Comparison of ENCODE assay signal across 8 mouse cellular contexts in genomic region chr5:77464851-77465548, GRCm38 (mm10). TPM values are rescaled to one million over a fixed set of nuclear protein-coding genes. Genes with fewer than 3 reads are reported as not detected.
DNase-seq lines count a peak whose midpoint lies in the region; ATAC-seq and TF ChIP-seq lines count a peak whose summit lies in the region.

No protein-coding gene starts in this region.

- DNase-seq in forebrain, embryonic 11.5 days (ENCODE audit: low spot score), result peak; percentile 69
- peak; percentile 32 for DNase-seq in adrenal gland, adult 8-10 months
- peak; percentile 72 for DNase-seq in embryo, embryonic 10.5 days (ENCODE audit: low spot score)
- peak; percentile 35 to 65 for DNase-seq in left cerebral cortex, adult 2 months (ENCODE audit: extremely low spot score in 1 of 2, low spot score in 2 of 2)
- peak; percentile 60 for DNase-seq in mesoderm, embryonic 11.5 days (ENCODE audit: low read depth, low spot score)
- peak; percentile 91 for DNase-seq in testis, postnatal 10 days (ENCODE audit: low spot score)

- no peaks in the 10 kb centered on the region for H3K9me3 ChIP-seq in forebrain, embryonic 11.5 days (ENCODE audit: control insufficient read depth, low read length)
- no peaks in the 10 kb centered on the region for H3K9me3 ChIP-seq in forebrain, embryonic 12.5 days
- H3K9me3 ChIP-seq in heart, embryonic 12.5 days (replicated peaks), result no peaks in the 10 kb centered on the region

- H3K36me3 ChIP-seq in forebrain, embryonic 11.5 days (ENCODE audit: control insufficient read depth, insufficient read depth, low read length), result no peaks in the 10 kb centered on the region
- no peaks in the 10 kb centered on the region for H3K36me3 ChIP-seq in forebrain, embryonic 12.5 days (replicated peaks)
- no peaks in the 10 kb centered on the region for H3K36me3 ChIP-seq in heart, embryonic 12.5 days

- intact Hi-C loops in left cerebral cortex, adult 2 months (cut with DNase I), result no loop called here

- 62% methylated on average over 19 of the region's 19 CpGs for WGBS in forebrain, embryonic 11.5 days
- WGBS in forebrain, embryonic 12.5 days, result 61% methylated on average over 19 of the region's 19 CpGs
- 49% methylated on average over 19 of the region's 19 CpGs for WGBS in heart, embryonic 12.5 days

- TF ChIP-seq CTCF in left cerebral cortex, adult 2 months (IDR thresholded peaks at IDR 0.05), result peak; percentile 77

- H3K27me3 ChIP-seq in forebrain, embryonic 11.5 days (ENCODE audit: control insufficient read depth, insufficient read depth, low read length), result no peaks in the 10 kb centered on the region
- H3K27me3 ChIP-seq in forebrain, embryonic 12.5 days, result 0 out of 2 replicates have a peak, but pooled peaks cover 4% of the 10 kb centered on the region
- H3K27me3 ChIP-seq in heart, embryonic 12.5 days (replicated peaks), result no peaks in the 10 kb centered on the region

- no peak overlapping the region for H3K9ac ChIP-seq in forebrain, embryonic 11.5 days (ENCODE audit: low read length)
- H3K9ac ChIP-seq in forebrain, embryonic 12.5 days, result no peak overlapping the region
- H3K9ac ChIP-seq in heart, embryonic 12.5 days, result no peak overlapping the region

- H3K27ac ChIP-seq in forebrain, embryonic 11.5 days (ENCODE audit: low read depth, low read length), result no peak overlapping the region
- H3K27ac ChIP-seq in forebrain, embryonic 12.5 days, result no peak overlapping the region
- H3K27ac ChIP-seq in heart, embryonic 12.5 days (ENCODE audit: poor library complexity, severe bottlenecking), result no peak overlapping the region
- no peak overlapping the region for H3K27ac ChIP-seq in left cerebral cortex, adult 2 months

- H3K4me2 ChIP-seq in forebrain, embryonic 11.5 days (ENCODE audit: low read depth, low read length, severe bottlenecking), result no peak overlapping the region
- H3K4me2 ChIP-seq in forebrain, embryonic 12.5 days, result no peak overlapping the region
- peak overlapping the region; percentile 35 for H3K4me2 ChIP-seq in heart, embryonic 12.5 days

- H3K4me3 ChIP-seq in forebrain, embryonic 11.5 days (ENCODE audit: low read depth, low read length), result no peak overlapping the region
- H3K4me3 ChIP-seq in forebrain, embryonic 12.5 days (replicated peaks), result no peak overlapping the region
- H3K4me3 ChIP-seq in heart, embryonic 12.5 days, result no peak overlapping the region
- no peak overlapping the region; the same call in 1 of the 2 replicates for H3K4me3 ChIP-seq in left cerebral cortex, adult 2 months

- no peak for ATAC-seq in forebrain, embryonic 11.5 days (replicated peaks; ENCODE audit: low FRiP score)
- no peak for ATAC-seq in forebrain, embryonic 12.5 days (ENCODE audit: low FRiP score)
- ATAC-seq in heart, embryonic 12.5 days (ENCODE audit: insufficient number of reproducible peaks, low FRiP score), result no peak

- H3K4me1 ChIP-seq in forebrain, embryonic 11.5 days (replicated peaks; ENCODE audit: control insufficient read depth, insufficient read depth, low read length), result no peaks in the 10 kb centered on the region
- no peaks in the 10 kb centered on the region for H3K4me1 ChIP-seq in forebrain, embryonic 12.5 days
- H3K4me1 ChIP-seq in heart, embryonic 12.5 days (replicated peaks), result peaks cover 13% of the 10 kb centered on the region

RNA-seq across cellular contexts. Expression of gene Igfbp7, which starts 57.2 kb away (rescaled TPM):
- polyA plus RNA-seq in forebrain, embryonic 11.5 days (2014; fragmentation: Nextera tagmentation; extraction: Ambion mirVana), result 15.4 and 20.5 TPM in 2 replicates
- 28.1 and 28.9 TPM in 2 replicates for polyA plus RNA-seq in forebrain, embryonic 12.5 days (2016; fragmentation: Nextera tagmentation; extraction: Ambion mirVana)
- 100 to 1,000 TPM; 532 to 639 (median 602) TPM for total RNA-seq in adrenal gland, adult 8-10 months (2022)
- 38.3 and 39.9 TPM in 2 replicates for polyA plus RNA-seq in heart, embryonic 12.5 days (2016; fragmentation: Nextera tagmentation; extraction: Ambion mirVana)
- total RNA-seq in left cerebral cortex, adult 2 months (2021), result 10 to 100 TPM; 38.3 to 41.2 TPM

Comparison
In these comparisons a context has a peak if more than half of its experiments do, and no peak if none do; other contexts are left out.
1. DNase-seq: peak in every context shown above with its lines; median percentile 91 in testis, postnatal 10 days; 72 in embryo, embryonic 10.5 days; 69 in forebrain, embryonic 11.5 days; 60 in mesoderm, embryonic 11.5 days; 50 in left cerebral cortex, adult 2 months; 32 in adrenal gland, adult 8-10 months.